Mouse (Mus musculus): ENCODE data around the gene Ikbip. TPM values are rescaled to one million over a fixed set of nuclear protein-coding genes. Genes with fewer than 3 reads are reported as not detected.

Ikbip gene
- polyA plus RNA-seq, 1 experiment from 2014 or later = 51.9 TPM

- H3K36me3 ChIP-seq (ENCODE audit: control insufficient read depth, insufficient read depth, low read length) = peaks cover 26% of the 10 kb centered on the region
- peak within 1 kb of the TSS; percentile 86 for H3K27ac ChIP-seq (ENCODE audit: low read length)
- peak within 1 kb of the TSS; percentile 60 for H3K4me2 ChIP-seq (replicated peaks; ENCODE audit: low read depth, low read length)
- H3K9ac ChIP-seq (replicated peaks; ENCODE audit: low read depth, low read length) = peak within 1 kb of the TSS; percentile 96
- WGBS = 10% methylated on average over 59 of the region's 59 CpGs
- H3K4me1 ChIP-seq (ENCODE audit: control insufficient read depth, insufficient read depth, low read length) = peaks cover 4% of the 10 kb centered on the region
- H3K4me3 ChIP-seq (ENCODE audit: low read depth, low read length) = peak within 1 kb of the TSS; percentile 99
- no peaks in the 10 kb centered on the region for H3K27me3 ChIP-seq (ENCODE audit: control insufficient read depth, insufficient read depth, low read length)
- ATAC-seq (ENCODE audit: insufficient number of reproducible peaks, insufficient read depth, low FRiP score, low read depth) = peak; percentile 100
- H3K9me3 ChIP-seq (ENCODE audit: control insufficient read depth, low read depth, low read length) = no peaks in the 10 kb centered on the region
Observed at GRCm38 (mm10) chr10:91123828-91124822, 41.4 kb downstream of the Ikbip start, which contains the start of gene Slc25a3. Slc25a3 (minus strand) TSS chr10:91124059.

GRCm38 (mm10) chr10:91126618-91127355, 44.0 kb downstream of the Ikbip start:
- Histone ChIP-seq H3K27me3 (ENCODE audit: control insufficient read depth, insufficient read depth, low read length) (no peaks in the 10 kb centered on the region), H3K9ac (replicated peaks; ENCODE audit: low read depth, low read length) (no peak overlapping the region), H3K4me1 (ENCODE audit: control insufficient read depth, insufficient read depth, low read length) (peaks cover 4% of the 10 kb centered on the region), H3K9me3 (ENCODE audit: control insufficient read depth, low read depth, low read length) (no peaks in the 10 kb centered on the region), H3K36me3 (ENCODE audit: control insufficient read depth, insufficient read depth, low read length) (peaks cover 4% of the 10 kb centered on the region), H3K27ac (ENCODE audit: low read length) (no peak overlapping the region), H3K4me3 (ENCODE audit: low read depth, low read length) (no peak overlapping the region), H3K4me2 (replicated peaks; ENCODE audit: low read depth, low read length) (no peak overlapping the region)
- ATAC-seq (ENCODE audit: insufficient number of reproducible peaks, insufficient read depth, low FRiP score, low read depth) = no peak
- WGBS = 52% methylated on average over 10 of the region's 10 CpGs

GRCm38 (mm10) chr10:91127395-91127794, 44.7 kb downstream of the Ikbip start:
- Histone ChIP-seq H3K4me3 (ENCODE audit: low read depth, low read length) (no peak overlapping the region), H3K27ac (ENCODE audit: low read length) (no peak overlapping the region)

GRCm38 (mm10) chr10:91128551-91129160, 45.9 kb downstream of the Ikbip start:
- H3K9ac ChIP-seq (replicated peaks; ENCODE audit: low read depth, low read length) = no peak overlapping the region
- no peak overlapping the region for H3K4me3 ChIP-seq (ENCODE audit: low read depth, low read length)
- H3K4me2 ChIP-seq (replicated peaks; ENCODE audit: low read depth, low read length) = no peak overlapping the region
- no peaks in the 10 kb centered on the region for H3K36me3 ChIP-seq (ENCODE audit: control insufficient read depth, insufficient read depth, low read length)
- H3K4me1 ChIP-seq (ENCODE audit: control insufficient read depth, insufficient read depth, low read length) = no peaks in the 10 kb centered on the region
- H3K27ac ChIP-seq (ENCODE audit: low read length) = no peak overlapping the region
- ATAC-seq (ENCODE audit: insufficient number of reproducible peaks, insufficient read depth, low FRiP score, low read depth) = no peak
- 73% methylated on average over 1 of the region's 1 CpGs for WGBS
- H3K9me3 ChIP-seq (ENCODE audit: control insufficient read depth, low read depth, low read length) = no peaks in the 10 kb centered on the region
- no peaks in the 10 kb centered on the region for H3K27me3 ChIP-seq (ENCODE audit: control insufficient read depth, insufficient read depth, low read length)

More at GRCm38 (mm10) chr10:91127395-91127794, 44.7 kb downstream of the Ikbip start:
- H3K4me2 ChIP-seq (replicated peaks; ENCODE audit: low read depth, low read length) = no peak overlapping the region
- no peak for ATAC-seq (ENCODE audit: insufficient number of reproducible peaks, insufficient read depth, low FRiP score, low read depth)
- H3K4me1 ChIP-seq (ENCODE audit: control insufficient read depth, insufficient read depth, low read length) = no peaks in the 10 kb centered on the region
- H3K27me3 ChIP-seq (ENCODE audit: control insufficient read depth, insufficient read depth, low read length) = no peaks in the 10 kb centered on the region
- no peaks in the 10 kb centered on the region for H3K9me3 ChIP-seq (ENCODE audit: control insufficient read depth, low read depth, low read length)
- 75% methylated on average over 2 of the region's 2 CpGs for WGBS
- no peak overlapping the region for H3K9ac ChIP-seq (replicated peaks; ENCODE audit: low read depth, low read length)
- no peaks in the 10 kb centered on the region for H3K36me3 ChIP-seq (ENCODE audit: control insufficient read depth, insufficient read depth, low read length)

- H3K9ac ChIP-seq (replicated peaks; ENCODE audit: low read depth, low read length) = no peak overlapping the region
- H3K4me3 ChIP-seq (ENCODE audit: low read depth, low read length) = no peak overlapping the region
- no peak overlapping the region for H3K27ac ChIP-seq (ENCODE audit: low read length)
- H3K27me3 ChIP-seq (ENCODE audit: control insufficient read depth, insufficient read depth, low read length) = no peaks in the 10 kb centered on the region
- 91% methylated on average over 3 of the region's 3 CpGs for WGBS
- no peak overlapping the region for H3K4me2 ChIP-seq (replicated peaks; ENCODE audit: low read depth, low read length)
- H3K36me3 ChIP-seq (ENCODE audit: control insufficient read depth, insufficient read depth, low read length) = no peaks in the 10 kb centered on the region
- no peaks in the 10 kb centered on the region for H3K4me1 ChIP-seq (ENCODE audit: control insufficient read depth, insufficient read depth, low read length)
- H3K9me3 ChIP-seq (ENCODE audit: control insufficient read depth, low read depth, low read length) = no peaks in the 10 kb centered on the region
- no peak for ATAC-seq (ENCODE audit: insufficient number of reproducible peaks, insufficient read depth, low FRiP score, low read depth)
Observed at GRCm38 (mm10) chr10:91130792-91131191, 48.1 kb downstream of the Ikbip start.

GRCm38 (mm10) chr10:91131565-91131964, 48.8 kb downstream of the Ikbip start:
- Histone ChIP-seq H3K4me3 (ENCODE audit: low read depth, low read length) (no peak overlapping the region), H3K27ac (ENCODE audit: low read length) (no peak overlapping the region), H3K9me3 (ENCODE audit: control insufficient read depth, low read depth, low read length) (no peaks in the 10 kb centered on the region), H3K27me3 (ENCODE audit: control insufficient read depth, insufficient read depth, low read length) (no peaks in the 10 kb centered on the region), H3K4me2 (replicated peaks; ENCODE audit: low read depth, low read length) (no peak overlapping the region), H3K9ac (replicated peaks; ENCODE audit: low read depth, low read length) (no peak overlapping the region), H3K36me3 (ENCODE audit: control insufficient read depth, insufficient read depth, low read length) (no peaks in the 10 kb centered on the region), H3K4me1 (ENCODE audit: control insufficient read depth, insufficient read depth, low read length) (no peaks in the 10 kb centered on the region)
- WGBS = 74% methylated on average over 1 of the region's 1 CpGs
- ATAC-seq (ENCODE audit: insufficient number of reproducible peaks, insufficient read depth, low FRiP score, low read depth) = no peak

GRCm38 (mm10) chr10:91135302-91135972, 52.7 kb downstream of the Ikbip start:
- WGBS = 94% methylated on average over 7 of the region's 7 CpGs
- Histone ChIP-seq H3K4me2 (replicated peaks; ENCODE audit: low read depth, low read length) (no peak overlapping the region), H3K4me1 (ENCODE audit: control insufficient read depth, insufficient read depth, low read length) (no peaks in the 10 kb centered on the region), H3K27ac (ENCODE audit: low read length) (no peak overlapping the region), H3K9ac (replicated peaks; ENCODE audit: low read depth, low read length) (no peak overlapping the region), H3K9me3 (ENCODE audit: control insufficient read depth, low read depth, low read length) (no peaks in the 10 kb centered on the region), H3K36me3 (ENCODE audit: control insufficient read depth, insufficient read depth, low read length) (no peaks in the 10 kb centered on the region), H3K4me3 (ENCODE audit: low read depth, low read length) (no peak overlapping the region), H3K27me3 (ENCODE audit: control insufficient read depth, insufficient read depth, low read length) (no peaks in the 10 kb centered on the region)
- ATAC-seq (ENCODE audit: insufficient number of reproducible peaks, insufficient read depth, low FRiP score, low read depth) = no peak

GRCm38 (mm10) chr10:91137400-91137799, 54.7 kb downstream of the Ikbip start:
- H3K4me1 ChIP-seq (ENCODE audit: control insufficient read depth, insufficient read depth, low read length) = no peaks in the 10 kb centered on the region
- H3K9ac ChIP-seq (replicated peaks; ENCODE audit: low read depth, low read length) = no peak overlapping the region
- H3K4me3 ChIP-seq (ENCODE audit: low read depth, low read length) = no peak overlapping the region
- no peaks in the 10 kb centered on the region for H3K9me3 ChIP-seq (ENCODE audit: control insufficient read depth, low read depth, low read length)
- H3K27ac ChIP-seq (ENCODE audit: low read length) = no peak overlapping the region
- no peak overlapping the region for H3K4me2 ChIP-seq (replicated peaks; ENCODE audit: low read depth, low read length)
- WGBS = 82% methylated on average over 9 of the region's 9 CpGs
- no peaks in the 10 kb centered on the region for H3K36me3 ChIP-seq (ENCODE audit: control insufficient read depth, insufficient read depth, low read length)
- H3K27me3 ChIP-seq (ENCODE audit: control insufficient read depth, insufficient read depth, low read length) = no peaks in the 10 kb centered on the region
- no peak for ATAC-seq (ENCODE audit: insufficient number of reproducible peaks, insufficient read depth, low FRiP score, low read depth)
